Comparison of ENCODE assay signal across 8 mouse cellular contexts in genomic region chr8:70476333-70477268, GRCm38 (mm10). TPM values are rescaled to one million over a fixed set of nuclear protein-coding genes. Genes with fewer than 3 reads are reported as not detected.
A peak's percentile ranks its signal among the peaks of the same experiment; 100 is the strongest.
DNase-seq lines count a peak whose midpoint lies in the region; ATAC-seq lines count a peak whose summit lies in the region.

TSS of gene Klhl26 (minus strand) at chr8:70476968.

- H3K4me3 ChIP-seq in hindbrain, embryonic 14.5 days (replicated peaks; ENCODE audit: low read length) = peak within 1 kb of the TSS; percentile 62

- peaks cover 12% of the 10 kb centered on the region; the same call in 1 of the 2 replicates for H3K27me3 ChIP-seq in hindbrain, embryonic 14.5 days (ENCODE audit: control insufficient read depth, insufficient read depth, low read length)

- WGBS in hindbrain, embryonic 14.5 days = under 1% methylated on average over 53 of the region's 53 CpGs

- no peaks in the 10 kb centered on the region for H3K9me3 ChIP-seq in hindbrain, embryonic 14.5 days (ENCODE audit: control insufficient read depth, low read length)

- no peak within 1 kb of the TSS for H3K27ac ChIP-seq in hindbrain, embryonic 14.5 days

- H3K4me1 ChIP-seq in hindbrain, embryonic 14.5 days (replicated peaks; ENCODE audit: control insufficient read depth, insufficient read depth, low read length) = peaks cover 15% of the 10 kb centered on the region

- H3K4me2 ChIP-seq in hindbrain, embryonic 14.5 days (replicated peaks) = peak within 1 kb of the TSS; percentile 92

- H3K9ac ChIP-seq in hindbrain, embryonic 14.5 days = peak within 1 kb of the TSS; percentile 82

- ATAC-seq in hindbrain, embryonic 14.5 days (ENCODE audit: low FRiP score) = peak; percentile 91

- peak; percentile 98 for DNase-seq in R1 (ENCODE audit: low read depth, low spot score)
- peak; percentile 96 to 98 for DNase-seq in cerebellum, postnatal 25 days
- peak; percentile 72 to 84 for DNase-seq in frontal cortex, postnatal 25 days (ENCODE audit: low spot score in 2 of 2)
- DNase-seq in hindbrain, embryonic 14.5 days (ENCODE audit: low spot score) = peak; percentile 89
- peak; percentile 89 to 91 for DNase-seq in layer of hippocampus, postnatal 36 days
- peak; percentile 98 for DNase-seq in lung, postnatal 36 days
- peak; percentile 95 for DNase-seq in retina, postnatal 1 day
- peak; percentile 94 to 98 for DNase-seq in urinary bladder, adult 18-20 months (ENCODE audit: low spot score in 2 of 2)

- no peaks in the 10 kb centered on the region for H3K36me3 ChIP-seq in hindbrain, embryonic 14.5 days (replicated peaks; ENCODE audit: control insufficient read depth, insufficient read depth)

RNA-seq across cellular contexts. Expression of gene Klhl26, which starts in this region (rescaled TPM):
- polyA plus RNA-seq in hindbrain, embryonic 14.5 days (2014; fragmentation: Nextera tagmentation; extraction: Ambion mirVana) = 28.5 and 30.0 TPM in 2 replicates
- total RNA-seq in layer of hippocampus, postnatal 36 days (2021) = 10 to 100 TPM; 57.4 to 59.0 TPM
